Mouse (Mus musculus) MN1 (cell line): Measurements from ENCODE around the gene Twf2.
A peak's percentile ranks its signal among the peaks of the same experiment; 100 is the strongest.

Experiments
- DNase-seq: peaks from one replicate; pipeline ENCODE4 v3.0.0-alpha.2; 2016; ENCODE audit warnings: low spot score

Gene Twf2

GRCm38 (mm10) chr9:106237401-106237800 lies 34.5 kb downstream of the Twf2 start:
- DNase-seq, result no peak

- no peak for DNase-seq
Measured at GRCm38 (mm10) chr9:106237878-106238277, 35.0 kb downstream of the Twf2 start.

GRCm38 (mm10) chr9:106241541-106242164 lies 38.7 kb downstream of the Twf2 start:
- DNase-seq, result no peak

- peak; percentile 88 for DNase-seq
Measured at GRCm38 (mm10) chr9:106242813-106243488, 40.0 kb downstream of the Twf2 start.

GRCm38 (mm10) chr9:106249550-106249949 lies 46.6 kb downstream of the Twf2 start:
- DNase-seq, result no peak

DNA sequence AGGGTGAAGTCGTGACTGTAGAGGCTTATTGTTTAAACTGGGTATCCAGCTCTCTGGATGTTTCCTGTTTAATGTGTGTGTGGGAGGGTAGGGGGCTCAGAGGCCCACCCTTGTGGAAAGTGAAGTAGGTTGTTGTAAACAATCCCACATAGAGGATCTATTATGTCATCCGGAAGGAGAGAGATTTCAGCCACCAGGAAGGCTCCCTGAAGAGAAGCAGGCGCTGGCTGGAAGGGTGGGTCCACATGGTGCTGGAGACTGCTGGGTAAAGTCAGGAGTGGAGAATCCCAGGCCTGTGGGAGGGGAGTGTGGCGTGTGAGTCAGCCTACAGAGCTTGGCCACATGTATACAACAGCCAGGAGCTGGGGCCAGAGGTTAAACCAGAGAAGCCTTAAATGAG lies 47.3 kb downstream of the Twf2 start:
- DNase-seq, result no peak

DNA sequence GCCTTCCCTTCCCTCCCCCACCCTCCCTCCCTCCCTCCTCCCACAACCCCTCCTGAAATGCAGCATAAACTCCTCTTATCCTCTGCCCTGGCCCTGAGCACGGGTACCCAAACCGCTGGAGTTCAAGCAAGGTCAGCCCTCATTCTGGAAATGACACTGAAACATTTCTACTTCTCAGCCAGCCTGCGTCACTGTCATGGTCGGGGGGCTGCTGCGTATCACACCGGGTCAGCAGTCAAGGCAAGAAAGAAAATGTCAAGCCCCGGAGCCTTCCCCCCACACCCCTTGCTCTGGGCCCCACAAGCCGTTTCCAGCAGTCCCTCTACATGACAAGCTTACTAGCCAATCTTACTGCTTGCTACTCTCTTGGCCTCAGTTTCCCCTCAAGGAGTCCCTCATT lies 48.2 kb downstream of the Twf2 start:
- no peak for DNase-seq

DNA sequence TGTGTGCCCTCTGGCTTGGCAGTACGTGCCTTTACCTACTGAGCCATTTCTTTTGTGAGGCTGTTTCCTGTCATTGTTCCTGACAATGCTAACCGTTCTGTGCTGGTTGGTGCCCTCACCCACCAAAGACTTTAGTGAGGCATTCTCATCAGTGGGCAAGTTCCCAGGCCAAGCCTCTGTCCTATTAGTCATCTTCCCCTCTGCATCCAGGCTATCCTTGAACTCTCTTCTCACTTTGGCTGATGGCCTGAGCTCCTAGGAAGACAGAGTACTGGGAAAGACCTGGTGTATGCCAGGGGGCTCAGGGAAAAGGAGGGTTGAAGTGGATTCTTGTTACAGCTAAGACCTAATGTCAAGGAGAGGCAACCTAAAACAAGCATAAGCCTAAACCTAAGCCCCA lies 51.1 kb downstream of the Twf2 start:
- DNase-seq, result no peak

GRCm38 (mm10) chr9:106258412-106258811 lies 55.5 kb downstream of the Twf2 start:
- DNase-seq, result no peak

- no peak for DNase-seq
Measured at GRCm38 (mm10) chr9:106258990-106259389, 56.1 kb downstream of the Twf2 start.

DNA sequence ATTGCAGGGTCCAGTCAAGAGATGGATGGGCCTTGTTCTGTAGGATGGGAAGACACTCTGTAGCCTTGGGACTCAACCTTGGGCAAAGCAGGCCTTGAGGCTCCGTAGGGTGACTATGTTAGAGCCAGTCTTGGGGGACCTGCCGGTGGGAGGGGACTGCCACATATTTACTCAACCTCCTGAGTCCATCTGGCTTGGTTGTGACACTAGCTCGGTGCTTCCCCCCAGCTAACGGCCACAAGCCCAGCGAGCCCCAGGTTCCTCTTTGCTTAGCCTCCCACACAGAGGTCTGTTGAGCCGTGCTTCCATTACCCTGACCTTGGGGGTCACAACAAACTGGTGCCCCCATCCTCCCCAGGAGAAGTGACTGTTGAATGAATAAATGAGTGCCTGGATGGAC lies 58.1 kb downstream of the Twf2 start:
- no peak for DNase-seq

- DNase-seq, result no peak
Measured at GRCm38 (mm10) chr9:106261491-106261890, 58.6 kb downstream of the Twf2 start.

DNA sequence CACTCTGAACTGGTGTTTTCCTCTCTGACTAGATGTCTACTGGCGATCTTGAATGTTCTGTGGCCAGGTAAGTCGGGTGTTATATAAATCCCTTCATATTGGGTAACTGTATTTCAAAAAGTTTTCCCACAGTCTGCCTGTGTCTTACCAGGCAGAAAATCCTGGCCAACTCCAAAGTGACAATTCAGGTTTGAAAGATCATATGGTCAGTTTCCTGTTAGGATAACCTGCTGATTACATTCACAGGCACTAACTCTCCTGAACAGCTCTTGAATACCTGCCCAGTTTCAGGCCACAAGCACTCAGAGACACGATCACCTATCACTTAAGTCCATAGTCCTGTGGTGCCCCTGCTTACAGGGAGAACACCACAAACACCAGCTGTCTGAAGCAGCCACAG lies 59.2 kb downstream of the Twf2 start:
- no peak for DNase-seq

DNA sequence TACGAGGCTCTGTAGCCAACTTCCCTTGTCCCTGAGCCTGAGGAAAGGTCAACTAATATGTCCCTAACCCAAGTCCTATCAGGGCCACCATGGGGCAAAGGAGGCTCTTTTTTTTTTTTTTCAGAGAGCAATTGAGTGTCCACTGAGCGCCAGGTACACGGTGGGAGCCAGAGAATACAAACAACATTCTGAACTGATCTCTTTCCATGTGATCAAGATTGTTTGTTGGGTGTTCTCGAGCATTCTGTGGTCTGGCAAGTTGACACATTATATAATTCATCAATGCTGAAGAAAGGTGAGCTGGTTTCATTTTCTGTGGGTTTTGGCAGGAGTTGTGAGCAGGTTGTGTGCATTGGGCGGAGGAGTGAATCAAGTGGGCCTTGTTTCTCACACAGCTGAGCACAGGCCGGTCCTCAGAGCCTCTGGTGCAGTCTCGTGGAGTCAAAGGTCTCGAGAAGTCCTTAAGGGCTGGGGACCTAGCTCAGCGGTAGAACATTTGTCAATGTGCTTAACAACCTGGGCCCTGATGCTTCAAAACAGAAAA lies 60.5 kb downstream of the Twf2 start:
- no peak for DNase-seq
